Mouse (Mus musculus): ENCODE measurements around the gene Sympk. TPM values are rescaled to one million over a fixed set of nuclear protein-coding genes. Genes with fewer than 3 reads are reported as not detected.

The Sympk gene
- total RNA-seq (2021): 10 to 100 TPM; 70.9 to 81.5 TPM
- long read RNA-seq, experiment 1, full-length matches to known transcripts: 11 of 51 reads
- long read RNA-seq, experiment 1, partial matches to known transcripts: 15 of 51 reads
- long read RNA-seq, experiment 1, other reads (novel, unspliced or antisense): 25 of 51 reads
- long read RNA-seq, experiment 2, full-length matches to known transcripts: 1 of 23 reads
- long read RNA-seq, experiment 2, partial matches to known transcripts: 10 of 23 reads
- long read RNA-seq, experiment 2, other reads (novel, unspliced or antisense): 12 of 23 reads

GRCm38 (mm10) chr7:19024096-19024506 is at the start of gene Sympk:
TSS of gene Sympk (plus strand) at chr7:19024377.
- intact Hi-C loops (cut with DNase I): no loop called here
- DNase-seq: peak; percentile 98
- Histone ChIP-seq H3K4me3 (peak within 1 kb of the TSS; percentile 84), H3K27ac (peak within 1 kb of the TSS; percentile 89)
- no peak for TF ChIP-seq CTCF (IDR thresholded peaks at IDR 0.05)

- no peak for TF ChIP-seq CTCF (IDR thresholded peaks at IDR 0.05)
- H3K27ac ChIP-seq: no peak overlapping the region
- no peak for DNase-seq
- no peak overlapping the region for H3K4me3 ChIP-seq
- intact Hi-C loops (cut with DNase I): no loop called here
Observed at GRCm38 (mm10) chr7:18978381-18978780, 45.8 kb upstream of the Sympk start.

- no peak for TF ChIP-seq CTCF (IDR thresholded peaks at IDR 0.05)
- no peak for DNase-seq
- Histone ChIP-seq H3K27ac (no peak overlapping the region), H3K4me3 (no peak overlapping the region)
- intact Hi-C loops (cut with DNase I): no loop called here
Observed at GRCm38 (mm10) chr7:18986503-18986902, 37.7 kb upstream of the Sympk start.

GRCm38 (mm10) chr7:18987100-18987499 is 37.1 kb upstream of the Sympk start, which contains the start of gene Nanos2:
TSS of gene Nanos2 (plus strand) at chr7:18987400.
- intact Hi-C loops (cut with DNase I): no loop called here
- no peak for DNase-seq
- no peak for TF ChIP-seq CTCF (IDR thresholded peaks at IDR 0.05)
- no peak within 1 kb of the TSS for H3K27ac ChIP-seq
- H3K4me3 ChIP-seq: no peak within 1 kb of the TSS

- TF ChIP-seq CTCF (IDR thresholded peaks at IDR 0.05): no peak
- H3K27ac ChIP-seq: no peak overlapping the region
- intact Hi-C loops (cut with DNase I): no loop called here
- H3K4me3 ChIP-seq: no peak overlapping the region
- DNase-seq: no peak
Observed at GRCm38 (mm10) chr7:18987747-18988146, 36.4 kb upstream of the Sympk start.

- no peak for DNase-seq
- intact Hi-C loops (cut with DNase I): no loop called here
- no peak for TF ChIP-seq CTCF (IDR thresholded peaks at IDR 0.05)
- no peak overlapping the region for H3K27ac ChIP-seq
- no peak overlapping the region for H3K4me3 ChIP-seq
Observed at GRCm38 (mm10) chr7:18988780-18989179, 35.4 kb upstream of the Sympk start.

GRCm38 (mm10) chr7:18989995-18990394 is 34.2 kb upstream of the Sympk start:
- DNase-seq: no peak
- intact Hi-C loops (cut with DNase I): loop anchor here (5.0 kb wide), 1 partner anchor 98 kb away; no protein-coding TSS in a partner anchor
- Histone ChIP-seq H3K4me3 (peak overlapping the region; percentile 86), H3K27ac (peak overlapping the region; percentile 81; the same call in 1 of the 2 replicates)
- TF ChIP-seq CTCF (IDR thresholded peaks at IDR 0.05): no peak

- Histone ChIP-seq H3K4me3 (peak within 1 kb of the TSS; percentile 86), H3K27ac (peak within 1 kb of the TSS; percentile 82)
- intact Hi-C loops (cut with DNase I): loop anchor here (5.0 kb wide), 1 partner anchor 98 kb away; no protein-coding TSS in a partner anchor
- DNase-seq: peak; percentile 100
- no peak for TF ChIP-seq CTCF (IDR thresholded peaks at IDR 0.05)
Observed at GRCm38 (mm10) chr7:18990601-18991295, 33.4 kb upstream of the Sympk start, which contains the start of gene Mypop. TSS of gene Mypop (plus strand) at chr7:18991245.

GRCm38 (mm10) chr7:18991660-18992293 is 32.4 kb upstream of the Sympk start:
- TF ChIP-seq CTCF (IDR thresholded peaks at IDR 0.05): no peak
- Histone ChIP-seq H3K4me3 (peak overlapping the region; percentile 86), H3K27ac (peak overlapping the region; percentile 82)
- intact Hi-C loops (cut with DNase I): loop anchor here (5.0 kb wide), 1 partner anchor 99 kb away; no protein-coding TSS in a partner anchor
- DNase-seq: no peak

GRCm38 (mm10) chr7:18992294-18992675 is 31.9 kb upstream of the Sympk start:
- H3K4me3 ChIP-seq: peak overlapping the region; percentile 86
- intact Hi-C loops (cut with DNase I): loop anchor here (5.0 kb wide), 1 partner anchor 100 kb away; no protein-coding TSS in a partner anchor
- H3K27ac ChIP-seq: peak overlapping the region; percentile 82
- TF ChIP-seq CTCF (IDR thresholded peaks at IDR 0.05): no peak
- peak; percentile 59 for DNase-seq

- H3K4me3 ChIP-seq: peak overlapping the region; percentile 86; the same call in 1 of the 2 replicates
- TF ChIP-seq CTCF (IDR thresholded peaks at IDR 0.05): no peak
- DNase-seq: no peak
- H3K27ac ChIP-seq: 0 out of 2 replicates have a peak overlapping the region, but pooled peaks have one; percentile 82
- intact Hi-C loops (cut with DNase I): loop anchor here (5.0 kb wide), 1 partner anchor 101 kb away; no protein-coding TSS in a partner anchor
Observed at GRCm38 (mm10) chr7:18993036-18993435, 31.1 kb upstream of the Sympk start.

GRCm38 (mm10) chr7:18998835-18999234 is 25.3 kb upstream of the Sympk start:
- DNase-seq: no peak
- peak; percentile 15; the same call in 1 of the 2 replicates for TF ChIP-seq CTCF (IDR thresholded peaks at IDR 0.05)

More at GRCm38 (mm10) chr7:18998835-18999234, 25.3 kb upstream of the Sympk start:
- intact Hi-C loops (cut with DNase I): no loop called here
- Histone ChIP-seq H3K27ac (no peak overlapping the region), H3K4me3 (no peak overlapping the region)
